Mouse (Mus musculus) left cerebral cortex, postnatal 36 days (tissue): Measurements from ENCODE around the gene Spem1. TPM values are rescaled to one million over a fixed set of nuclear protein-coding genes. Genes with fewer than 3 reads are reported as not detected.
"Not testable (repeated sequence)": the region's sequence is repeated elsewhere in the genome, so short reads cannot be mapped to it uniquely, and the experiment has no call there.

ENCODE experiments used
- DNase-seq, 2 experiments: peaks; one replicate each; pipeline ENCODE4 v3.0.0; 2021 to 2022; ENCODE audit warnings: low spot score in 2 of 2, mixed read lengths in 1 of 2
- intact Hi-C: fragments of 180-260 bp; cut with DNase I; formaldehyde crosslinking; loops from one replicate; pipeline ENCODE4 v1.15.1; 2025
- total RNA-seq, 2 experiments: library from RNA; stranded (reverse); gene quantifications; 2 replicates each; pipeline ENCODE4 v1.2.3; 2021

The Spem1 gene
- total RNA-seq = under 1 TPM; 0.52 TPM

- no peak for DNase-seq
- intact Hi-C loops = no loop called here
These were observed at the start of gene Spem1 for GRCm38 (mm10) chr11:69822080-69822479. Gene Spem1 (minus strand): TSS chr11:69822180.

GRCm38 (mm10) chr11:69870289-69871069, 48.5 kb upstream of the Spem1 start:
- intact Hi-C loops = no loop called here

GRCm38 (mm10) chr11:69867335-69867734, 45.4 kb upstream of the Spem1 start:
- intact Hi-C loops = no loop called here
- DNase-seq = no peak

More at GRCm38 (mm10) chr11:69870289-69871069, 48.5 kb upstream of the Spem1 start:
- DNase-seq = no peak

GRCm38 (mm10) chr11:69865561-69865960, 43.6 kb upstream of the Spem1 start:
- no peak for DNase-seq
- intact Hi-C loops = no loop called here

GRCm38 (mm10) chr11:69864138-69864860, 42.3 kb upstream of the Spem1 start:
- no peak for DNase-seq
- intact Hi-C loops = no loop called here

- DNase-seq, intact Hi-C loops: not testable (repeated sequence)
These were observed 41.7 kb upstream of the Spem1 start for GRCm38 (mm10) chr11:69863729-69864128.

GRCm38 (mm10) chr11:69858113-69858998, 36.4 kb upstream of the Spem1 start, which contains the start of gene Tnk1:
Gene Tnk1 (minus strand): TSS chr11:69858730.
- intact Hi-C loops = no loop called here
- no peak for DNase-seq

- intact Hi-C loops = no loop called here
- DNase-seq = no peak
These were observed 33.4 kb upstream of the Spem1 start for GRCm38 (mm10) chr11:69855347-69855746.

- intact Hi-C loops = no loop called here
- DNase-seq = no peak
These were observed 32.7 kb upstream of the Spem1 start for GRCm38 (mm10) chr11:69854680-69855079.

- no peak for DNase-seq
- intact Hi-C loops = no loop called here
These were observed 32.0 kb upstream of the Spem1 start for GRCm38 (mm10) chr11:69853994-69854393.

- intact Hi-C loops = no loop called here
- DNase-seq = no peak
These were observed 28.8 kb upstream of the Spem1 start for GRCm38 (mm10) chr11:69850754-69851153.

GRCm38 (mm10) chr11:69849884-69850283, 27.9 kb upstream of the Spem1 start:
- intact Hi-C loops = no loop called here

GRCm38 (mm10) chr11:69849128-69849527, 27.1 kb upstream of the Spem1 start:
- intact Hi-C loops = no loop called here
- no peak for DNase-seq

More at GRCm38 (mm10) chr11:69849884-69850283, 27.9 kb upstream of the Spem1 start:
- no peak for DNase-seq

GRCm38 (mm10) chr11:69848021-69848420, 26.0 kb upstream of the Spem1 start:
- intact Hi-C loops = no loop called here
- no peak for DNase-seq

GRCm38 (mm10) chr11:69846738-69847688, 25.0 kb upstream of the Spem1 start:
- no peak for DNase-seq
- intact Hi-C loops = no loop called here

GRCm38 (mm10) chr11:69846198-69846680, 24.3 kb upstream of the Spem1 start, which contains the start of gene Plscr3:
Gene Plscr3 (plus strand): TSS chr11:69846376.
- intact Hi-C loops = no loop called here
- DNase-seq = peak; percentile 87 to 88

GRCm38 (mm10) chr11:69838714-69839104, 16.7 kb upstream of the Spem1 start:
- intact Hi-C loops = loop anchor here (5.0 kb wide), 1 partner anchor 64 kb away; the partner anchor contains the start of genes 2810408A11Rik and Neurl4

More at GRCm38 (mm10) chr11:69838714-69839104, 16.7 kb upstream of the Spem1 start:
- DNase-seq = no peak
